ENCODE assay signal across 8 mouse cellular contexts in the genomic region with DNA sequence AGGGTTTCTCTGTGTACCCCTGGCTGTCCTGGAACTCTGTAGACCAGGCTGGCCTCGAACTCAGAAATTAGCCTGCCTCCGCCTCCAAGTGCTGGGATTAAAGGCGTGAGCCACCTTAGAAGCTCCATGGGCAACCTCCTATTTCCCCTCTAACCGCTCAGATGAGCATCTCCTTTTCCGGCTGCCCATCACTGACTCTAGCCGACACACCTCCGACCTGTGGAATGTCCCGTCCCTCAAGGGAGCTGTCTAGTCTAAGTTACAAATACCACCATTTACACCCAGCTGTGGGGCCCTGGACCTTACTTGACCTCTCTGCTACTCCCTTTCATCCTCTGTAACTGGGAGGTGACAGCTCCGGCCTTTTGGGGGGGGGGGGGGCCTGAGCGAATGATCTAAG. TPM values are rescaled to one million over a fixed set of nuclear protein-coding genes. Genes with fewer than 3 reads are reported as not detected.
DNase-seq lines count a peak whose midpoint lies in the region; ATAC-seq and TF ChIP-seq lines count a peak whose summit lies in the region.

No protein-coding gene starts in this region.

- peak overlapping the region; percentile 86 for H3K4me2 ChIP-seq in forebrain, embryonic 16.5 days (ENCODE audit: low read length)

- peak overlapping the region; percentile 61 for H3K9ac ChIP-seq in forebrain, embryonic 16.5 days (replicated peaks; ENCODE audit: low read depth, low read length)

- H3K9me3 ChIP-seq in forebrain, embryonic 16.5 days (ENCODE audit: control insufficient read depth, low read length): no peaks in the 10 kb centered on the region

- no peaks in the 10 kb centered on the region for H3K36me3 ChIP-seq in forebrain, embryonic 16.5 days (ENCODE audit: control insufficient read depth, insufficient read depth)

- no peaks in the 10 kb centered on the region for H3K27me3 ChIP-seq in forebrain, embryonic 16.5 days (replicated peaks; ENCODE audit: control insufficient read depth, insufficient read depth, low read length)

- no peak for TF ChIP-seq CTCF in layer of hippocampus, adult 2 months (conservative IDR thresholded peaks at IDR 0.05)
- TF ChIP-seq CTCF in bone marrow macrophage, adult 2 months (IDR thresholded peaks at IDR 0.05; ENCODE audit: low read depth, low read length): no peak

- DNase-seq in layer of hippocampus, adult 2 months (ENCODE audit: low spot score in 2 of 2): no peak
- DNase-seq in layer of hippocampus, adult 11-12 months (ENCODE audit: low spot score): no peak
- no peak for DNase-seq in right cerebral cortex, postnatal 4 days
- DNase-seq in gastrocnemius, postnatal 14 days: no peak
- DNase-seq in B cell, adult 2 months: no peak

- H3K4me1 ChIP-seq in bone marrow macrophage, adult 2 months (ENCODE audit: control insufficient read depth, insufficient read depth, low read length): peaks cover 4% of the 10 kb centered on the region; the same call in 1 of the 2 replicates
- H3K4me1 ChIP-seq in forebrain, embryonic 16.5 days (replicated peaks; ENCODE audit: control insufficient read depth, insufficient read depth, low read length): peaks cover 12% of the 10 kb centered on the region

- H3K27ac ChIP-seq in layer of hippocampus, adult 2 months: peak overlapping the region; percentile 90; the same call in 1 of the 2 replicates
- peak overlapping the region; percentile 70 for H3K27ac ChIP-seq in bone marrow macrophage, adult 2 months (ENCODE audit: insufficient read depth, low read depth, low read length)
- H3K27ac ChIP-seq in forebrain, embryonic 16.5 days (ENCODE audit: low read length): peak overlapping the region; percentile 38

- intact Hi-C loops in gastrocnemius, postnatal 14 days (cut with DNase I; ENCODE audit: low total_unique reads): loop anchor here (5.0 kb wide), 1 partner anchor 167 kb away; no protein-coding TSS in a partner anchor

- TF ChIP-seq POLR2A in bone marrow macrophage, adult 2 months (IDR thresholded peaks at IDR 0.05; ENCODE audit: borderline replicate concordance, low read depth, low read length): no peak

- no peak for ATAC-seq in forebrain, embryonic 16.5 days
- ATAC-seq in megakaryocyte-erythroid progenitor cell, adult 5-6 weeks (replicated peaks; ENCODE audit: low FRiP score, low TSS enrichment, poor library complexity, severe bottlenecking): 0 out of 2 replicates have a peak, but pooled peaks have one; percentile 6

- peak overlapping the region; percentile 90 for H3K4me3 ChIP-seq in layer of hippocampus, adult 2 months
- peak overlapping the region; percentile 85 for H3K4me3 ChIP-seq in bone marrow macrophage, adult 2 months (ENCODE audit: insufficient read depth, low read length)
- peak overlapping the region; percentile 87 for H3K4me3 ChIP-seq in forebrain, embryonic 16.5 days (replicated peaks; ENCODE audit: low read length)

- 6% methylated on average over 10 of the region's 10 CpGs for WGBS in forebrain, embryonic 16.5 days

RNA-seq across cellular contexts. Expression of a gene that starts 0.9 kb away (rescaled TPM):
- total RNA-seq in layer of hippocampus, adult 2 months (2021): 10 to 100 TPM; 15.9 to 16.4 TPM
- polyA plus RNA-seq in bone marrow macrophage, adult 2 months (2012; ENCODE audit: insufficient read depth, insufficient read length, missing spikeins): 4.9 and 5.8 TPM in 2 replicates
- 23.6 and 24.1 TPM in 2 replicates for polyA plus RNA-seq in forebrain, embryonic 16.5 days (2015; fragmentation: Nextera tagmentation; extraction: Ambion mirVana)
- total RNA-seq in megakaryocyte-erythroid progenitor cell, adult 5-6 weeks (2014; fragmentation: Nextera tagmentation): 28.5 and 44.3 TPM in 2 replicates
- 8.8 and 9.8 TPM in 2 replicates for total RNA-seq in megakaryocyte-erythroid progenitor cell, adult 5-6 weeks (2017)
- 10 to 100 TPM; 13.9 to 18.3 TPM for total RNA-seq in gastrocnemius, postnatal 14 days (2021)

RNA-seq across cellular contexts. Expression of a gene that starts 8.1 kb away (rescaled TPM):
- 10 to 100 TPM; 15.4 to 17.6 TPM for total RNA-seq in layer of hippocampus, adult 2 months (2021)
- polyA plus RNA-seq in bone marrow macrophage, adult 2 months (2012; ENCODE audit: insufficient read depth, insufficient read length, missing spikeins): 5.5 and 7.3 TPM in 2 replicates
- 11.6 and 12.5 TPM in 2 replicates for polyA plus RNA-seq in forebrain, embryonic 16.5 days (2015; fragmentation: Nextera tagmentation; extraction: Ambion mirVana)
- total RNA-seq in megakaryocyte-erythroid progenitor cell, adult 5-6 weeks (2014; fragmentation: Nextera tagmentation): 11.6 and 16.0 TPM in 2 replicates
- 8.6 and 9.0 TPM in 2 replicates for total RNA-seq in megakaryocyte-erythroid progenitor cell, adult 5-6 weeks (2017)
- total RNA-seq in gastrocnemius, postnatal 14 days (2021): 1 to 10 TPM; 4.8 to 5.4 TPM

RNA-seq across cellular contexts. Expression of a gene that starts 53.7 kb away (rescaled TPM):
- total RNA-seq in layer of hippocampus, adult 2 months (2021): 1 to 10 TPM; 7.2 to 9.0 TPM
- 373 and 392 TPM in 2 replicates for polyA plus RNA-seq in bone marrow macrophage, adult 2 months (2012; ENCODE audit: insufficient read depth, insufficient read length, missing spikeins)
- polyA plus RNA-seq in forebrain, embryonic 16.5 days (2015; fragmentation: Nextera tagmentation; extraction: Ambion mirVana): 1.8 and 2.7 TPM in 2 replicates
- 1.7 and 12.8 TPM in 2 replicates for total RNA-seq in megakaryocyte-erythroid progenitor cell, adult 5-6 weeks (2014; fragmentation: Nextera tagmentation)
- total RNA-seq in megakaryocyte-erythroid progenitor cell, adult 5-6 weeks (2017): 3.3 and 3.9 TPM in 2 replicates
- total RNA-seq in gastrocnemius, postnatal 14 days (2021): 1 to 10 TPM; 2.6 to 4.2 TPM

Comparison
In these comparisons a context has a peak if more than half of its experiments do, and no peak if none do; other contexts are left out.
1. H3K27ac ChIP-seq: peak in every context shown above with its lines; median percentile 90 in layer of hippocampus, adult 2 months; 70 in bone marrow macrophage, adult 2 months; 38 in forebrain, embryonic 16.5 days.